Mouse (Mus musculus): ENCODE measurements around the gene Neil3.
A peak's percentile ranks its signal among the peaks of the same experiment; 100 is the strongest.
"Not testable (repeated sequence)": the region's sequence is repeated elsewhere in the genome, so short reads cannot be mapped to it uniquely, and the experiment has no call there.

Gene Neil3

GRCm38 (mm10) chr8:53638495-53639171, at the start of gene Neil3:
Gene Neil3, minus strand, starts transcription at chr8:53639065.
- peak; percentile 70 to 78 for DNase-seq

- peak in 1 of 2 experiments; percentile 2 for DNase-seq
These were observed 42.0 kb upstream of the Neil3 start for GRCm38 (mm10) chr8:53680846-53681245.

- DNase-seq, result peak; percentile 34 to 35
These were observed 25.1 kb upstream of the Neil3 start for GRCm38 (mm10) chr8:53663946-53664345.

- DNase-seq, result no peak
These were observed 22.6 kb upstream of the Neil3 start for GRCm38 (mm10) chr8:53661436-53661835.

GRCm38 (mm10) chr8:53630618-53631017, 8.2 kb downstream of the Neil3 start:
- no peak for DNase-seq

- DNase-seq, result no peak
These were observed 9.9 kb downstream of the Neil3 start for GRCm38 (mm10) chr8:53628864-53629415.

GRCm38 (mm10) chr8:53623425-53623824, 15.4 kb downstream of the Neil3 start:
- DNase-seq, result no peak

GRCm38 (mm10) chr8:53619196-53619595, 19.7 kb downstream of the Neil3 start:
- DNase-seq, result no peak

GRCm38 (mm10) chr8:53614288-53614646, 24.6 kb downstream of the Neil3 start:
- DNase-seq, result no peak

- no peak for DNase-seq
These were observed 25.1 kb downstream of the Neil3 start for GRCm38 (mm10) chr8:53613577-53614287.

- DNase-seq, result no peak
These were observed 26.6 kb downstream of the Neil3 start for GRCm38 (mm10) chr8:53612297-53612696.

GRCm38 (mm10) chr8:53607040-53607439, 31.8 kb downstream of the Neil3 start:
- DNase-seq, result peak; percentile 7 to 20

- DNase-seq, result peak in 1 of 2 experiments; percentile 1
These were observed 34.0 kb downstream of the Neil3 start for GRCm38 (mm10) chr8:53604906-53605305.

- no peak for DNase-seq
These were observed 35.2 kb downstream of the Neil3 start for GRCm38 (mm10) chr8:53603672-53604071.

GRCm38 (mm10) chr8:53600826-53601225, 38.0 kb downstream of the Neil3 start:
- DNase-seq, result no peak

GRCm38 (mm10) chr8:53600025-53600811, 38.6 kb downstream of the Neil3 start:
- no peak for DNase-seq

- no peak for DNase-seq
These were observed 40.8 kb downstream of the Neil3 start for GRCm38 (mm10) chr8:53598101-53598500.

GRCm38 (mm10) chr8:53591777-53592176, 47.1 kb downstream of the Neil3 start:
- no peak for DNase-seq

- DNase-seq, result peak; percentile 6 to 34
These were observed 65.3 kb downstream of the Neil3 start for GRCm38 (mm10) chr8:53573600-53573999.

- DNase-seq, result no peak
These were observed 72.6 kb downstream of the Neil3 start for GRCm38 (mm10) chr8:53566223-53566622.

GRCm38 (mm10) chr8:53562441-53563040, 76.3 kb downstream of the Neil3 start:
- no peak for DNase-seq

- DNase-seq, result no peak
These were observed 99.3 kb downstream of the Neil3 start for GRCm38 (mm10) chr8:53539585-53539984.

- DNase-seq, result not testable (repeated sequence)
These were observed 100.8 kb downstream of the Neil3 start for GRCm38 (mm10) chr8:53538049-53538448.

Data from lung, adult 18-20 months (tissue).